Mouse (Mus musculus) neural tube, embryonic 12.5 days (tissue): ENCODE measurements around the gene Clca2. TPM values are rescaled to one million over a fixed set of nuclear protein-coding genes. Genes with fewer than 3 reads are reported as not detected.

Experiments used
- ATAC-seq: fragments of 200-750 bp; cut with Nextera tagmentation; 2 replicates; pipeline ENCODE4 v1.8.0; 2017; ENCODE audit warnings: low read depth, mild to moderate bottlenecking, moderate TSS enrichment, moderate library complexity; ENCODE audit not compliant: low FRiP score
- H3K27ac ChIP-seq: fragments of 300-500 bp; sonication (generic); 2 replicates; pipeline ENCODE4 v1.5.1; 2016
- H3K27me3 ChIP-seq: fragments of 300-500 bp; sonication (generic); replicated peaks from 2 replicates; pipeline ENCODE4 v1.6.1; 2016; ENCODE audit warnings: mild to moderate bottlenecking
- H3K36me3 ChIP-seq: fragments of 300-500 bp; sonication (generic); 2 replicates; pipeline ENCODE4 v1.6.1; 2016; ENCODE audit warnings: mild to moderate bottlenecking
- H3K4me1 ChIP-seq: fragments of 300-500 bp; sonication (generic); 2 replicates; pipeline ENCODE4 v1.6.1; 2016
- H3K4me2 ChIP-seq: fragments of 300-500 bp; sonication (generic); replicated peaks from 2 replicates; pipeline ENCODE4 v1.6.1; 2016; ENCODE audit warnings: mild to moderate bottlenecking
- H3K4me3 ChIP-seq: fragments of 300-500 bp; sonication (generic); 2 replicates; pipeline ENCODE4 v1.5.1; 2016
- H3K9ac ChIP-seq: fragments of 300-500 bp; sonication (generic); 2 replicates; pipeline ENCODE4 v1.6.1; 2016; ENCODE audit warnings: mild to moderate bottlenecking
- H3K9me3 ChIP-seq: fragments of 300-500 bp; sonication (generic); 2 replicates; pipeline ENCODE4 v1.6.1; 2016; ENCODE audit warnings: mild to moderate bottlenecking
- WGBS: fragments of 180-500 bp; shearing (Covaris S2); methylation state at CpG from one replicate; pipeline ENCODE4 v1.1.7; 2016; 5-methylcytosine and 5-hydroxymethylcytosine counted together
- polyA plus RNA-seq: library from polyadenylated mRNA; unstranded; fragments of >200 nt; fragmentation: Nextera tagmentation; extraction: Ambion mirVana; gene quantifications from 2 replicates; pipeline ENCODE4 v1.2.1, GENCODE M21; 2016

Clca2 gene
- polyA plus RNA-seq, 1 experiment from 2014 or later = 0.16 TPM

DNA sequence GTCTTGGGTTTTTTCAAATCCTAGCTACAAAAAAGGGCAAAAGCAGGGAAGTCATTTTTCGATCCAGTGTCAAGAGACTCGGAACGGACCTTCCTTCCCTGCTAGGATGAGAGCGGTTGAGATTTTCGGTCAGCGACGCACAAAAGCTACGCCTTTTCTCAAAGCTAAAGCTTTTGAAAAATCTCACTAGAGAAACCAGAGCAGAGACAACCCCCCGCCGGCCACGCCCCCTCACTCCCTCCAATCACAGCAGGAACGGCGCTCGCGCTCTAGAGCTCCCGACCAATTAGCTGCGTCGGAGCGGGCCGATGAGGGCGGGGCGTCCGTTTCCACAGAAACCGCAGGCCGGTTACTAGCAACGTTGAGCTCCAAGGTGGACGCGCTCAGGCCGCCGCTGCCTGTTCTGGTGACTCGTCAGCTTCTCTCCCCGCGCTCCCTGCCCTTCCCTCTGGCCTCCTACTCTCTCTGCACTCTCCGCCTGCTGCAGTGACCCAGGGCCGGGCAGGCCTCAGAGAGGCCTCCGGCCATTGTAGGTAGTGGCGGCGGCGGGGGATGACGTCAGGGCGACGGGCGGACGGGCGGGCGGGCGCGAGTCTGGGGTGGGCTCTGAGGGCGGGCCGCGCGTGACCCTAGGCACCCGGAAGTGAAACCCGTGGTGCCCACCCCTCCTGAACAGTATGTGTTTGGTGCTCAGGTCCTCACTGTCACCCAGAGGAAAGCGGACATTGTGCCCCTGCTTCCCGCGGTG, 19.2 kb upstream of the Clca2 start, which contains the start of gene Odf2l:
Odf2l (plus strand) TSS at position 335 of the 748 bp plus-strand sequence.
- peak within 1 kb of the TSS; percentile 91 for H3K27ac ChIP-seq
- H3K9me3 ChIP-seq = no peaks in the 10 kb centered on the region
- H3K27me3 ChIP-seq = no peaks in the 10 kb centered on the region
- ATAC-seq = peak; percentile 99
- peak within 1 kb of the TSS; percentile 81 for H3K9ac ChIP-seq
- H3K4me3 ChIP-seq = peak within 1 kb of the TSS; percentile 80
- H3K36me3 ChIP-seq = no peaks in the 10 kb centered on the region
- peaks cover 16% of the 10 kb centered on the region for H3K4me1 ChIP-seq
- WGBS = under 1% methylated on average over 57 of the region's 57 CpGs
- H3K4me2 ChIP-seq = peak within 1 kb of the TSS; percentile 77

DNA sequence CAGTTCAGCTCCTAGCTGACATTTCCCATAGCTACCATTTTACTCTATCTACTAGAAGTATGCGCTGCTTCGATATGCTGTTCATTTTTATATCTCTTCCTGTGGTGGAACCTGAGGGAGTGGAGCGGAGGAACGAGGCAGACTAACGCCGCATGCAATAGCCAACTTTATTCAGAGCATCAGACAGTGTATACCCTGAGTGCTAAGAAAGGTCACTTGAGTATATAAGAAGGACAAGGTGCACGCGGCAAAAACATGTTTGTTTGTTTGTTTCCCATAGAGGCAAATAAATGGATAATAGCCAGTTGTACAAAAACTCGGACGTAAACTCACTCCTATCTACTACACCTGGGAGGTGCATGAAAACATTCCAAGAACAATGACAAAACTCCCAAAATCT, 18.4 kb upstream of the Clca2 start:
- Histone ChIP-seq H3K4me1 (peaks cover 16% of the 10 kb centered on the region), H3K27ac (no peak overlapping the region), H3K27me3 (no peaks in the 10 kb centered on the region), H3K36me3 (no peaks in the 10 kb centered on the region), H3K4me2 (peak overlapping the region; percentile 77), H3K4me3 (peak overlapping the region; percentile 80), H3K9ac (peak overlapping the region; percentile 81), H3K9me3 (no peaks in the 10 kb centered on the region)
- no peak for ATAC-seq
- 86% methylated on average over 10 of the region's 10 CpGs for WGBS

DNA sequence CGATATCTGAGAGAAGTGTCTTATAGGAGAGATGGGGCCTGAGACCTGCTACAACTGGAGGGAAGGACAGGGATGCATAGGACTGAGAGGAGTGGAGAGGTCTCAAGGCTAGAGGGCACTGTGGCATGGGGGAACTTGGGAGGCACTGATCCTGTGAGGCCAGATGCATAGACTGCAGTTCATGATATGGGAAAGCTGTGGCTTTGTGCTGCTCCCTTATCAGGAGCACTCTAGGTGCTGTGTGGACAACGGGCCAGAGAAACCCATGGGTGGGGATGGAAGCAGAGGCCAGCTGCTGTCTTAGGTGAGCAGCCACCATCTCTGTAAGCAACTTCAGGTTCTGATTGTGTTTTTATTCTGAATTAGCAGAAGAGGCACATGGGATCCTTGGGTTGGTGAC, 15.9 kb upstream of the Clca2 start:
- no peak overlapping the region for H3K9ac ChIP-seq
- no peaks in the 10 kb centered on the region for H3K9me3 ChIP-seq
- peaks cover 16% of the 10 kb centered on the region for H3K4me1 ChIP-seq
- WGBS = 90% methylated on average over 2 of the region's 2 CpGs
- no peak for ATAC-seq
- no peak overlapping the region for H3K27ac ChIP-seq
- no peak overlapping the region for H3K4me3 ChIP-seq
- no peaks in the 10 kb centered on the region for H3K27me3 ChIP-seq
- H3K4me2 ChIP-seq = no peak overlapping the region
- H3K36me3 ChIP-seq = no peaks in the 10 kb centered on the region

DNA sequence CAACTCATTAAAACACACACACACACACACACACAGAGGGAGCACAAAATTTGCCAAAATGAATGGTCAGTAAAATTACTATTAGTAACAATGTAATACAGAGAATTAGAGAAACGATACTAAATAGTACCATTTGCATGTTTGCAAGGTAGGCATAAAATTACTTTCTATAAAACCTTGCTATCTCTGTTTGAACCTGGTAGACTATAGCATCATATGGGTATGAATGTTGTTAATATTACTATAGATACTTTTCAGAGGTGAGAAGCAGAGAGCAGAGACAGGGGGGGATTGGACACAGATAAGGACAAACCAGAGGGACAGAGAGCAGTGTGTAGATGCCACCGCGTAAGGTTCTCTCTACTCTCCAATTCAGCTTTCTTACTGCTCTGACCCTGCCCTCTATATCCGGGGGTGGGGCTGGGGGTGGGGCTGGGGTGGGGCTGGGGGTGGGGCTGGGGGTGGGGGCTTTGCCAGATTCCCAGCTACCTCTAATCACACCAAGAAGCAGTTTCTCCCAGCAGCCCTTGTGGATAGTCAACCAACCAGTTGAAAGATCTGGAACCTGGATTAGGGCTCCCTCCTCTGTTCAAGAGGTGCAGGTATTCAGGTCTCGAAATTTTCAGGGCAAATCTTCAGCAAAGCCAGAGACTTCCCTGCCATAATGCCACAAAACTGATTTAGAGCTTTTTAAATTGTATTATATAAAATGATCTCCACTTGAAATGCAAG, 6.7 kb upstream of the Clca2 start:
- WGBS = 73% methylated on average over 5 of the region's 5 CpGs
- H3K4me2 ChIP-seq = no peak overlapping the region
- no peaks in the 10 kb centered on the region for H3K36me3 ChIP-seq
- no peak overlapping the region for H3K4me3 ChIP-seq
- no peaks in the 10 kb centered on the region for H3K9me3 ChIP-seq
- no peak overlapping the region for H3K27ac ChIP-seq
- no peak overlapping the region for H3K9ac ChIP-seq
- H3K27me3 ChIP-seq = no peaks in the 10 kb centered on the region
- H3K4me1 ChIP-seq = no peaks in the 10 kb centered on the region
- ATAC-seq = no peak

DNA sequence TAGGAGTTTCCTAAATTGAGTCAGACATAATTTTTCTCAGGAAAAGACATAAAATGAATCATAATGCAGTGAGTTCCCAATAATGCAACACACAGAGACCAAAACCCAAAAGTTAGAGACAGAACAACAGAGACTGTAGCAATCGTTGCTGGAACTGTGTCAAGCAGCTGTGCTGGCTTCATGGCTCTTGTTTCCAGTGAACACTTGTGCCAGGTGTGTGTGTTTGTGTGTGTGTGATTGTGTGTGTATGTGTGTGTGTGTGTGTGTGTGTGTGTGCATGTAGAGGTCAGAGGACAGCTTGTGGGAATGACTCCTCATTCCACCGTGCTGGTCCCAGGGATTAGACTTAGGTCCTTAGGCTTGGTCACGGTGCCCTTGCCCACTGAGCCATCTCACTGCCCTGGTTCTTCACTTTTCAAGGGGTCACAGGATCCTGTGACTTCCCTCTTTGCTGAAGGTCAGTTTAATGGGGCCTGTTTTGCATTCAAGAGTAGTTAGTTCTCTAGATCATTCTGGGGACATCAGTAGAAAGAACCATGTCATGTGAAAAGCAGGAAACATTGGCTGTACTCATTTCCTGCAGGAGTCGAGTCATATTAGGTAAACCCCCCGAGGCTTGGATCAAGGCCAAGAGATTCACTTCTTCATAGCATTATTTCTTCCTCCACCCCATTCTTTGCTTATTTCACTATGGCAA, 6.0 kb upstream of the Clca2 start:
- H3K4me3 ChIP-seq = no peak overlapping the region
- H3K27me3 ChIP-seq = no peaks in the 10 kb centered on the region
- no peak for ATAC-seq
- H3K4me1 ChIP-seq = no peaks in the 10 kb centered on the region
- no peaks in the 10 kb centered on the region for H3K36me3 ChIP-seq
- no peak overlapping the region for H3K4me2 ChIP-seq
- no peak overlapping the region for H3K27ac ChIP-seq
- H3K9me3 ChIP-seq = no peaks in the 10 kb centered on the region
- WGBS = 82% methylated on average over 5 of the region's 5 CpGs
- no peak overlapping the region for H3K9ac ChIP-seq

DNA sequence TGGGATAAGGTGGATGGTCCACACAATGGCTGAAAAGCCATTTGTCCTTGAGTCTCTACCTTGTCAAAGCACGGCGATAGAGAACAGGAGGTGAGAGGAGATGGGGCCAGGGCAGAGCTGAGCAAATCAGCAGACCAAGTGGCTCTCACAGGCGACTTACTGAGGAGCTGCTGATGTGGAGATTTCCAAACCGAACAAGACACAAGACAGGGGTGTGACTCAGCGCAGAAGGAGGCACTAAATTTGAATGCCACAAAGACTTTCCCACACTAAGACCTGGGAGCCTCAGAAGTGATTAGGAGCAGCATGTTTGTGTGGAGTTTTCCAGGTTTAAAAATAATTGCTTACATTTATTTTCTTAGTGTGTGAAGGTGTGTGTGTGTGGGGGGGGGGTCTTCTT, 4.5 kb upstream of the Clca2 start:
- WGBS = 76% methylated on average over 5 of the region's 5 CpGs
- no peaks in the 10 kb centered on the region for H3K36me3 ChIP-seq
- no peak overlapping the region for H3K27ac ChIP-seq
- no peaks in the 10 kb centered on the region for H3K9me3 ChIP-seq
- no peak for ATAC-seq
- H3K27me3 ChIP-seq = no peaks in the 10 kb centered on the region
- H3K4me2 ChIP-seq = no peak overlapping the region
- H3K4me3 ChIP-seq = no peak overlapping the region
- H3K9ac ChIP-seq = no peak overlapping the region
- no peaks in the 10 kb centered on the region for H3K4me1 ChIP-seq

DNA sequence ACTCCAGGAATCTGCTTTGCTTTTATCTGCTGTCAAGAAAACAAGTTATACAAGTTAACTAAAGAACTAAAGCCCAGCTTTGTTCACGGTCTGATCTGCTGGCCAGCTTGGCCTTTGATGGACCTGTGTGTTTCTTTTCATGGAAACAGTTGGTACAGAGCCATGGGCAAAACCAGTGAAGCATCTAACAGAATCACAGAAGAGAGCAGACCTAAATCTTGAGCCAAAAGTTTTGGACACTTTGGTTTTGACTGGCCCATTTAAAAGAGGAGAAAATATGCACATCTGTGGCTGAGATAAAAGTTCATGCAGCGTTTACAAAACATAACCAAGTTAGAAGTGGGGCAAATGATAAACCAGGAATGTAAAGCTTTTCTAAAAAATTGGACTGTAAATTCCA, 4.1 kb upstream of the Clca2 start:
- H3K36me3 ChIP-seq = no peaks in the 10 kb centered on the region
- no peaks in the 10 kb centered on the region for H3K4me1 ChIP-seq
- no peaks in the 10 kb centered on the region for H3K27me3 ChIP-seq
- 86% methylated on average over 2 of the region's 2 CpGs for WGBS
- no peak overlapping the region for H3K27ac ChIP-seq
- no peak for ATAC-seq
- no peak overlapping the region for H3K4me2 ChIP-seq
- no peak overlapping the region for H3K9ac ChIP-seq
- no peak overlapping the region for H3K4me3 ChIP-seq
- no peaks in the 10 kb centered on the region for H3K9me3 ChIP-seq

DNA sequence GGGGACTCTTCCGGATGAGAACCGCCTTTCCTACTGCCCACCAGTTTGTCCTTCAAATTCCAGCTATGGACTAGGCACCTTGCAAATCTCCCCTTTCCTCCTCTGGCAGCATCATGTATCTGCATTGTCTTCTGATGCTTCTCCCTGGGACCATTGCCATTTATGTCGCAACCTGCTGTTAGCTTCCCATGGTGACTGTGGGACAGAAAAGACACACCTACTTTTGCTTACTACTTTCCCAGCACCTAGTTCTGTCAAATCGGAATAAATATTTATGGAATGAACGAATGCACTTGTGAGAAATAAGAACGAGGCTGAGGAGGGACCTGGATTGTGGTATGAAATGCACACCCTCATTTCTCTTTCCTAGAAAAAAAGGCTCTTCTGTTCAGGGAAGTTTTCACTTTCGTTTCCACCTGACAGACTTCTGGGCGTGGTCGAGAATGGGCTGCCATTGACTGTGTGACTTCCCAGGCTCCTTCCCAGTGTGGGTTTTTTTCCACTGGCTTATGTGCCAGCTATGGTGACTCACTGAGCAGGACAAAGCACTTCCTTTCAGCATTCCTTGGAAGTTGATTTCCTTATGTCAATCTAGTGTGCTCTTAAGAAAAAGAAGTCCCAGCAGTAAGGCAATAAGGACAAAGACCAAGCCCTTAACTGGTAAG, 2.8 kb upstream of the Clca2 start:
- H3K9ac ChIP-seq = no peak overlapping the region
- H3K4me2 ChIP-seq = no peak overlapping the region
- 86% methylated on average over 9 of the region's 9 CpGs for WGBS
- ATAC-seq = no peak
- H3K27ac ChIP-seq = no peak overlapping the region
- H3K9me3 ChIP-seq = no peaks in the 10 kb centered on the region
- H3K4me1 ChIP-seq = no peaks in the 10 kb centered on the region
- no peaks in the 10 kb centered on the region for H3K27me3 ChIP-seq
- H3K4me3 ChIP-seq = no peak overlapping the region
- H3K36me3 ChIP-seq = no peaks in the 10 kb centered on the region

DNA sequence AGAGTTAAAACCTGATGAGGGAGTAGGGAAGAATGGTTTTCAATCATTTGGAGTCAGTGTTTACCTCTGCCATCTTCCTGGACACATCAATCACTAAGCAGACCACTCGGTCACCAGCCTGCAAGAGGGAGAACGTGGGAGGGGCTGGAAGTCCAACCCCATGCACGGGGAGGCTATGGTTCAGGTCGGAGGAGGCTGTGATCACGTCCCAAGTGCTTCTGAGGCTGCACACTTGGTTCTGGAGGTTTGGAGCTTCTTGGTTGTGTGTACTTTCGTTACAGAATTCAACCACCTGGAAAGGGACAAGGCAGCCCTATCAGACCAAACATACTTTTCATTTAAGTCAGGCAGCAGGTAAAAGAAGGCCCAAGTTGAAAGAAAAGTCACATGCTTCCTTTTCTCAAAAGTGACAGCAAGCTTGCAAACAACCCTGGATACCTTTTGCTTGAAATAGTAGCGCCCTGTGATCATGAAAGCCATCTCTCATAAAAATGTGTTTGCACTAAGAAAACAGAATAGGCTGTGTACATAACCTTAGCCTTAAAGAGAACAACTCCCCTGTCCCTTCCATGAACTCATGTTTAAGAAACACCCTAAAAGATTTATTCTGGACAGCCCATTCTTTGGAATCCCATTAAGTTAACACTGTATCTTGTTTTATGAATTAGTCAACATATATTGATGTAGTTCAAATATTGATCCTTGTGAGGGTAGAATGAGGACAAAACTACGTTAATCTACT, 11.2 kb downstream of the Clca2 start:
- no peak overlapping the region for H3K4me2 ChIP-seq
- no peaks in the 10 kb centered on the region for H3K9me3 ChIP-seq
- WGBS = 83% methylated on average over 8 of the region's 8 CpGs
- H3K27me3 ChIP-seq = no peaks in the 10 kb centered on the region
- no peak for ATAC-seq
- H3K27ac ChIP-seq = no peak overlapping the region
- H3K4me1 ChIP-seq = no peaks in the 10 kb centered on the region
- no peaks in the 10 kb centered on the region for H3K36me3 ChIP-seq
- no peak overlapping the region for H3K9ac ChIP-seq
- no peak overlapping the region for H3K4me3 ChIP-seq

DNA sequence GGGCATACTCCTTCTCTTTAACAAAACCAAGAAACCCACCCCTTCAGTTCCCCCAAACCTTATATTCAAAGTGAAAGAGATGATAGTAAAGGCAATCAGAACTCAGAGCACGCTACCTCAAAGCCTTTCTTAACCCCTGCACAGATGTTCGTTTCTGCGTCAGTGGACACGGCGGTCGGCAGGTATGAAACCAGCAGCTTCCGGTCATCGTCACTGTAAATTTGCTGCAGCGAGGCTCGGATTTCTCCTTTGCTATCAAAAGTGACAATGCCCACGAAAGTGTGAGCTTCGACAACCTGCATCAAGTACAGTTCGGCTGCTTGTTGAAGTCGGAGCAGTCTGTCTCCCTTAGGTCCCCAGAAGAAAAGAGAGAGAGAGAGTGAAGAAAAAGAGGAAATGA, 13.1 kb downstream of the Clca2 start:
- no peaks in the 10 kb centered on the region for H3K27me3 ChIP-seq
- no peaks in the 10 kb centered on the region for H3K36me3 ChIP-seq
- no peak overlapping the region for H3K4me3 ChIP-seq
- H3K4me2 ChIP-seq = no peak overlapping the region
- no peak for ATAC-seq
- H3K4me1 ChIP-seq = no peaks in the 10 kb centered on the region
- 93% methylated on average over 14 of the region's 14 CpGs for WGBS
- H3K27ac ChIP-seq = no peak overlapping the region
- no peak overlapping the region for H3K9ac ChIP-seq
- H3K9me3 ChIP-seq = no peaks in the 10 kb centered on the region

DNA sequence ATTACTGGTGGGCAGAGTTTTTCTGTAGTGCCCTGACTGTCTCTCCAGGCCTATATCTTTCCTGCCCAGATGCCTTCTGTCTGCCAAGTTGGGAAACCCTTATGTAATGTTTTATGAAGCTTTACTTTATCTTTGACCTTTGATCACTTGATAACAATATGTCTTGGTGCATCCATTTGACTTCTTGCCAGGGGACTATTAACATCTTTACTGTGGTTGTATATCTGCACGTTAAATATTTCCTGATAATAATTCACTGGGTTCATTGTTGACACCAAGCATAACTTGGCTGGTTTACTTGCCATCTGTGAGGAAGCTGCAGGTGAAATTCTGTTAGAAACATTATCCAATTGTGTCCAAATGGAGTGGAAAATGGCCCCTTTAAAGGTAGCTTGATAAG, 16.2 kb downstream of the Clca2 start:
- Histone ChIP-seq H3K4me2 (no peak overlapping the region), H3K36me3 (no peaks in the 10 kb centered on the region), H3K9me3 (no peaks in the 10 kb centered on the region), H3K9ac (no peak overlapping the region), H3K4me3 (no peak overlapping the region), H3K27ac (no peak overlapping the region), H3K4me1 (no peaks in the 10 kb centered on the region), H3K27me3 (no peaks in the 10 kb centered on the region)
- 92% methylated on average over 1 of the region's 1 CpGs for WGBS
- ATAC-seq = no peak
